Mouse (Mus musculus) CH12.LX (cell line): ENCODE results near the gene Supv3l1. TPM values are rescaled to one million over a fixed set of nuclear protein-coding genes. Genes with fewer than 3 reads are reported as not detected.
A peak's percentile ranks its signal among the peaks of the same experiment; 100 is the strongest.

ENCODE experiments used
- DNase-seq: peaks from one replicate; pipeline ENCODE4 v3.0.0-alpha.2; 2013; ENCODE audit errors: extremely low read depth
- H3K27ac ChIP-seq: 2 replicates; pipeline ENCODE4 v1.5.1; 2012; ENCODE audit warnings: low read depth, mild to moderate bottlenecking, control low read depth, moderate library complexity; ENCODE audit not compliant: insufficient read depth
- H3K27me3 ChIP-seq: replicated peaks from 2 replicates; pipeline ENCODE3; 2012; ENCODE audit warnings: inconsistent platforms
- H3K36me3 ChIP-seq, 2 experiments: replicated peaks in 1 of 2; 2 replicates each; pipeline versions ENCODE3 to v1.6.1; 2012; ENCODE audit warnings: inconsistent platforms in 1 of 2, low read length in 1 of 2, mild to moderate bottlenecking in 1 of 2, mixed read lengths in 1 of 2, moderate library complexity in 1 of 2; ENCODE audit not compliant: control insufficient read depth in 1 of 2, insufficient read depth in 1 of 2
- H3K4me1 ChIP-seq, 2 experiments: 2 replicates each; pipeline ENCODE4 v1.6.1; 2012; ENCODE audit warnings: inconsistent platforms in 1 of 2, moderate library complexity in 1 of 2; ENCODE audit not compliant: insufficient read depth in 2 of 2, control insufficient read depth in 1 of 2
- H3K4me2 ChIP-seq: 2 replicates; pipeline ENCODE4 v1.6.1; 2012; ENCODE audit warnings: low read depth, mild to moderate bottlenecking, control low read depth; ENCODE audit not compliant: poor library complexity, insufficient read depth, severe bottlenecking
- H3K4me3 ChIP-seq, 3 experiments: fragments of 150-350 bp in 1 of 3; sonication (generic) in 1 of 3; replicated peaks in 1 of 3; 2 replicates each; pipeline versions ENCODE3 to v1.5.1; 2011 to 2012; ENCODE audit warnings: low read depth in 2 of 3, low read length in 2 of 3, mild to moderate bottlenecking in 2 of 3, moderate library complexity in 2 of 3, control low read depth in 1 of 3, improper control_type of control experiment in 1 of 3, inconsistent platforms in 1 of 3, mixed read lengths in 1 of 3; ENCODE audit not compliant: poor library complexity in 1 of 3
- H3K79me2 ChIP-seq: replicated peaks from 2 replicates; pipeline ENCODE4 v1.6.1; 2012; ENCODE audit warnings: mild to moderate bottlenecking, moderate library complexity; ENCODE audit not compliant: control insufficient read depth, poor library complexity, insufficient read depth, severe bottlenecking; ENCODE audit errors: extremely low read depth
- H3K9ac ChIP-seq: 2 replicates; pipeline ENCODE4 v1.6.1; 2012; ENCODE audit warnings: low read depth, mild to moderate bottlenecking, control low read depth, moderate library complexity; ENCODE audit not compliant: insufficient read depth
- H3K9me3 ChIP-seq: replicated peaks from 2 replicates; pipeline ENCODE3; 2012; ENCODE audit warnings: low read length, inconsistent platforms, mixed read lengths
- CTCF ChIP-seq, 2 experiments: IDR thresholded peaks in 1 of 2; conservative IDR thresholded peaks in 1 of 2; 2 replicates each; pipeline ENCODE4 v1.5.1; 2011 to 2012; ENCODE audit warnings: low read depth in 2 of 2, low read length in 2 of 2, improper control_type of control experiment in 1 of 2, inconsistent platforms in 1 of 2, mild to moderate bottlenecking in 1 of 2, moderate library complexity in 1 of 2
- ELF1 ChIP-seq: IDR thresholded peaks from 2 replicates; pipeline ENCODE4 v1.6.1; 2014; ENCODE audit warnings: low read depth, mild to moderate bottlenecking, inconsistent platforms, low read length, improper control_type of control experiment
- EP300 ChIP-seq: IDR thresholded peaks from 2 replicates; pipeline ENCODE4 v1.6.1; 2011; ENCODE audit warnings: low read length, improper control_type of control experiment
- HCFC1 ChIP-seq: IDR thresholded peaks from 2 replicates; pipeline ENCODE4 v1.6.1; 2012; ENCODE audit warnings: low read depth, mild to moderate bottlenecking, inconsistent platforms, low read length, improper control_type of control experiment
- IRF4 ChIP-seq: IDR thresholded peaks from 2 replicates; pipeline ENCODE4 v1.6.1; 2014; ENCODE audit warnings: low read depth, mild to moderate bottlenecking, inconsistent platforms, low read length, improper control_type of control experiment
- JUND ChIP-seq: conservative IDR thresholded peaks from 2 replicates; pipeline ENCODE4 v1.6.1; 2011; ENCODE audit warnings: low read depth, low read length, improper control_type of control experiment
- KAT2A ChIP-seq: IDR thresholded peaks from 2 replicates; pipeline ENCODE4 v1.6.1; 2012; ENCODE audit warnings: low read length, improper control_type of control experiment, inconsistent platforms; ENCODE audit not compliant: insufficient replicate concordance
- MAX ChIP-seq: IDR thresholded peaks from 2 replicates; pipeline ENCODE4 v1.6.1; 2011; ENCODE audit warnings: low read length, improper control_type of control experiment
- MXI1 ChIP-seq: IDR thresholded peaks from 2 replicates; pipeline ENCODE4 v1.6.1; 2011; ENCODE audit warnings: mild to moderate bottlenecking, low read depth, low read length, improper control_type of control experiment
- NELFE ChIP-seq: IDR thresholded peaks from 2 replicates; pipeline ENCODE4 v1.6.1; 2011; ENCODE audit warnings: low read depth, low read length, improper control_type of control experiment
- NRF1 ChIP-seq: IDR thresholded peaks from 2 replicates; pipeline ENCODE4 v1.6.1; 2014; ENCODE audit warnings: low read depth, mild to moderate bottlenecking, inconsistent platforms, low read length, improper control_type of control experiment, moderate library complexity
- PAX5 ChIP-seq: IDR thresholded peaks from 2 replicates; pipeline ENCODE4 v1.6.1; 2012; ENCODE audit warnings: low read length, inconsistent platforms, mixed read lengths
- POLR2A ChIP-seq: IDR thresholded peaks from 2 replicates; pipeline ENCODE4 v1.6.1; 2011; ENCODE audit warnings: low read depth, mild to moderate bottlenecking, improper control_type of control experiment, low read length
- RAD21 ChIP-seq: IDR thresholded peaks from 2 replicates; pipeline ENCODE4 v1.6.1; 2011; ENCODE audit warnings: low read depth, mild to moderate bottlenecking, low read length, improper control_type of control experiment, moderate library complexity
- SIN3A ChIP-seq: IDR thresholded peaks from 2 replicates; pipeline ENCODE4 v1.6.1; 2012; ENCODE audit warnings: low read length, improper control_type of control experiment, inconsistent platforms
- SMC3 ChIP-seq: IDR thresholded peaks from 2 replicates; pipeline ENCODE4 v1.6.1; 2011; ENCODE audit warnings: low read depth, low read length, improper control_type of control experiment
- TCF12 ChIP-seq: IDR thresholded peaks from 2 replicates; pipeline ENCODE4 v1.6.1; 2014; ENCODE audit warnings: low read depth, mild to moderate bottlenecking, inconsistent platforms, low read length, improper control_type of control experiment
- USF1 ChIP-seq: IDR thresholded peaks from 2 replicates; pipeline ENCODE4 v1.6.1; 2014; ENCODE audit warnings: low read depth, mild to moderate bottlenecking, inconsistent platforms, low read length, improper control_type of control experiment
- ZC3H11A ChIP-seq: IDR thresholded peaks from 2 replicates; pipeline ENCODE4 v1.6.1; 2012; ENCODE audit warnings: low read depth, mild to moderate bottlenecking, inconsistent platforms, low read length, improper control_type of control experiment
- ZNF384 ChIP-seq: IDR thresholded peaks from 2 replicates; pipeline ENCODE4 v1.6.1; 2012; ENCODE audit warnings: low read depth, low read length, improper control_type of control experiment, inconsistent platforms
- dilution Hi-C: fragments of 300-500 bp; cut with MboI; formaldehyde crosslinking; loops from 2 replicates; pipeline ENCODE4 v1.14.3; 2020; ENCODE audit warnings: low sequenced_read_pairs; ENCODE audit not compliant: extremely low pct_unique_long_range_greater_than_20kb, extremely low pct_ligation_motif_present
- in situ Hi-C: fragments of 300-500 bp; cut with MboI; formaldehyde crosslinking; loops from 3 replicates; pipeline ENCODE4 v1.14.3; 2019; ENCODE audit warnings: low sequenced_read_pairs, low pct_ligation_motif_present, low pct_unique_long_range_greater_than_20kb, mixed read lengths
- polyA plus RNA-seq: library from polyadenylated mRNA; unstranded; fragments of >175 nt; gene quantifications from 2 replicates; pipeline ENCODE4 v1.2.1, GENCODE M21; 2012; ENCODE audit warnings: low read depth; ENCODE audit not compliant: insufficient read length
- total RNA-seq, 2 experiments: library from RNA; depleted of rRNA; stranded (reverse); fragments of 300-350 nt in 1 of 2; fragments of >200 nt in 1 of 2; gene quantifications; 2 replicates each; pipeline ENCODE4 v1.2.3; 2012 to 2014

Supv3l1 gene
- total and polyA plus RNA-seq, 3 experiments = 41.5 to 69.3 (median 62.0) TPM

GRCm38 (mm10) chr10:62380936-62381335 lies 68.6 kb downstream of the Supv3l1 start:
- Histone ChIP-seq H3K4me2 (no peak overlapping the region), H3K36me3 (no peaks in the 10 kb centered on the region), H3K27me3 (peaks cover 32% of the 10 kb centered on the region), H3K27ac (no peak overlapping the region), H3K79me2 (no peaks in the 10 kb centered on the region), H3K4me1 (no peaks in the 10 kb centered on the region), H3K9me3 (peaks cover 6% of the 10 kb centered on the region), H3K4me3 (no peak overlapping the region), H3K9ac (no peak overlapping the region)
- DNase-seq = peak; percentile 9
- dilution Hi-C loops (no loop called here), in situ Hi-C loops (loop anchor here (5.0 to 25.0 kb wide), 2 partner anchors 109 to 544 kb away; no protein-coding TSS in a partner anchor)
- TF ChIP-seq ZNF384 = no peak
- peak; percentile 21; the same call in 1 of the 2 replicates for TF ChIP-seq ZC3H11A
- TF ChIP-seq KAT2A = no peak
- TF ChIP-seq NELFE = no peak
- peak; percentile 78 for TF ChIP-seq RAD21
- TF ChIP-seq POLR2A = no peak
- peak in 1 of 2 experiments; percentile 72; a peak in 2 of 4 replicates for TF ChIP-seq CTCF (conservative IDR thresholded peaks at IDR 0.05 in 1 of 2, IDR thresholded peaks at IDR 0.05 in 1 of 2; ENCODE audit: low read depth in 2 of 2, low read length in 2 of 2)
- TF ChIP-seq SMC3 = peak; percentile 65

- TF ChIP-seq TCF12 = no peak
- no peak for TF ChIP-seq ELF1
- TF ChIP-seq PAX5 = no peak
- no peak for TF ChIP-seq NRF1
- no peak for TF ChIP-seq SMC3
- TF ChIP-seq EP300 = no peak
- no peak for TF ChIP-seq HCFC1
- no peak for TF ChIP-seq MXI1
- TF ChIP-seq KAT2A = no peak
- no peak for TF ChIP-seq SIN3A
- no peak for TF ChIP-seq ZNF384
- TF ChIP-seq USF1 = no peak
- no peak for TF ChIP-seq JUND
- TF ChIP-seq IRF4 = no peak
- no peak for TF ChIP-seq MAX
Observed at GRCm38 (mm10) chr10:62379808-62380207, 69.7 kb downstream of the Supv3l1 start, which contains the start of gene Hk1. Hk1 (minus strand) TSS chr10:62379908.

More at GRCm38 (mm10) chr10:62379808-62380207, 69.7 kb downstream of the Supv3l1 start, which contains the start of gene Hk1:
- peaks cover 6% of the 10 kb centered on the region for H3K9me3 ChIP-seq
- in situ Hi-C loops (loop anchor here (5.0 to 25.0 kb wide), 2 partner anchors 108 to 543 kb away; no protein-coding TSS in a partner anchor), dilution Hi-C loops (no loop called here)
- H3K9ac ChIP-seq = no peak within 1 kb of the TSS
- no peak for DNase-seq
- no peaks in the 10 kb centered on the region for H3K4me1 ChIP-seq
- H3K4me2 ChIP-seq = no peak within 1 kb of the TSS
- H3K36me3 ChIP-seq = no peaks in the 10 kb centered on the region
- no peak within 1 kb of the TSS for H3K27ac ChIP-seq
- no peaks in the 10 kb centered on the region for H3K79me2 ChIP-seq
- no peak within 1 kb of the TSS for H3K4me3 ChIP-seq
- peaks cover 27% of the 10 kb centered on the region for H3K27me3 ChIP-seq

Other genes starting within 250 kb of the Supv3l1 start
- gene Tspan15, start 218.5 kb downstream of the Supv3l1 start, total RNA-seq (2012; rRNA removed) = 0.08 and 0.30 TPM in 2 replicates
- 0.12 TPM in 1 of 2 replicates, not detected in the other for gene Tspan15, start 218.5 kb downstream of the Supv3l1 start, total RNA-seq (2014; rRNA removed)
- not detected in 2 replicates for gene Tspan15, start 218.5 kb downstream of the Supv3l1 start, polyA plus RNA-seq
- 0.04 TPM in 2 replicates for gene Tacr2, start 197.3 kb downstream of the Supv3l1 start, total RNA-seq (2012; rRNA removed)
- 0.14 and 0.24 TPM in 2 replicates for gene Tacr2, start 197.3 kb downstream of the Supv3l1 start, total RNA-seq (2014; rRNA removed)
- gene Tacr2, start 197.3 kb downstream of the Supv3l1 start, polyA plus RNA-seq = 0.13 TPM in 1 of 2 replicates, not detected in the other
- 14.7 and 23.4 TPM in 2 replicates for gene Hk1, start 69.8 kb downstream of the Supv3l1 start, total RNA-seq (2012; rRNA removed)
- 9.3 and 9.9 TPM in 2 replicates for gene Hk1, start 69.8 kb downstream of the Supv3l1 start, total RNA-seq (2014; rRNA removed)
- gene Hk1, start 69.8 kb downstream of the Supv3l1 start, polyA plus RNA-seq = 30.1 and 31.8 TPM in 2 replicates
- gene Hkdc1, start 27.2 kb downstream of the Supv3l1 start, total RNA-seq (2012; rRNA removed) = not detected in 2 replicates
- not detected in 2 replicates for gene Hkdc1, start 27.2 kb downstream of the Supv3l1 start, total RNA-seq (2014; rRNA removed)
- gene Hkdc1, start 27.2 kb downstream of the Supv3l1 start, polyA plus RNA-seq = not detected in 2 replicates
- 0.68 and 0.97 TPM in 2 replicates for gene 4930507D05Rik, start 249 bp downstream of the Supv3l1 start, total RNA-seq (2012; rRNA removed)
- 0.32 and 0.39 TPM in 2 replicates for gene 4930507D05Rik, start 249 bp downstream of the Supv3l1 start, total RNA-seq (2014; rRNA removed)
- gene 4930507D05Rik, start 249 bp downstream of the Supv3l1 start, polyA plus RNA-seq = 0.14 and 0.27 TPM in 2 replicates
- gene Vps26a, start 37.1 kb upstream of the Supv3l1 start, total RNA-seq (2012; rRNA removed) = 14.2 and 17.1 TPM in 2 replicates
- 33.5 and 37.6 TPM in 2 replicates for gene Vps26a, start 37.1 kb upstream of the Supv3l1 start, total RNA-seq (2014; rRNA removed)
- gene Vps26a, start 37.1 kb upstream of the Supv3l1 start, polyA plus RNA-seq = 32.3 and 32.5 TPM in 2 replicates
- gene Srgn, start 77.7 kb upstream of the Supv3l1 start, total RNA-seq (2012; rRNA removed) = 334 and 519 TPM in 2 replicates
- gene Srgn, start 77.7 kb upstream of the Supv3l1 start, total RNA-seq (2014; rRNA removed) = 516 and 530 TPM in 2 replicates
- 154 and 189 TPM in 2 replicates for gene Srgn, start 77.7 kb upstream of the Supv3l1 start, polyA plus RNA-seq
- gene Kif1bp, start 128.7 kb upstream of the Supv3l1 start, total RNA-seq (2012; rRNA removed) = 14.6 and 15.3 TPM in 2 replicates
- gene Kif1bp, start 128.7 kb upstream of the Supv3l1 start, total RNA-seq (2014; rRNA removed) = 12.9 and 13.3 TPM in 2 replicates
- 22.5 and 23.1 TPM in 2 replicates for gene Kif1bp, start 128.7 kb upstream of the Supv3l1 start, polyA plus RNA-seq
- 145 and 208 TPM in 2 replicates for gene Ddx21, start 152.5 kb upstream of the Supv3l1 start, total RNA-seq (2012; rRNA removed)
- 110 and 114 TPM in 2 replicates for gene Ddx21, start 152.5 kb upstream of the Supv3l1 start, total RNA-seq (2014; rRNA removed)
- 327 and 354 TPM in 2 replicates for gene Ddx21, start 152.5 kb upstream of the Supv3l1 start, polyA plus RNA-seq
- 47.2 and 50.5 TPM in 2 replicates for gene Ddx50, start 201.5 kb upstream of the Supv3l1 start, total RNA-seq (2012; rRNA removed)
- 58.7 and 69.2 TPM in 2 replicates for gene Ddx50, start 201.5 kb upstream of the Supv3l1 start, total RNA-seq (2014; rRNA removed)
- 73.5 and 74.4 TPM in 2 replicates for gene Ddx50, start 201.5 kb upstream of the Supv3l1 start, polyA plus RNA-seq